Mouse (Mus musculus) liver, embryonic 16.5 days (tissue): Measurements from ENCODE around the gene Saa3. TPM values are rescaled to one million over a fixed set of nuclear protein-coding genes. Genes with fewer than 3 reads are reported as not detected.
"Not testable (repeated sequence)": the region's sequence is repeated elsewhere in the genome, so short reads cannot be mapped to it uniquely, and the experiment has no call there.

ENCODE experiments used
- ATAC-seq: fragments of 200-750 bp; cut with Nextera tagmentation; 2 replicates; pipeline ENCODE4 v1.8.0; 2017; ENCODE audit warnings: low read depth, mild to moderate bottlenecking, moderate number of reproducible peaks, moderate library complexity
- H3K27ac ChIP-seq: fragments of 300-500 bp; sonication (generic); 2 replicates; pipeline ENCODE4 v1.5.1; 2014; ENCODE audit warnings: mild to moderate bottlenecking, low read length
- H3K27me3 ChIP-seq: fragments of 300-500 bp; sonication (generic); 2 replicates; pipeline ENCODE4 v1.6.1; 2014; ENCODE audit warnings: low read depth, low read length, mixed read lengths; ENCODE audit not compliant: control insufficient read depth, insufficient read depth
- H3K36me3 ChIP-seq: fragments of 300-500 bp; sonication (generic); 2 replicates; pipeline ENCODE4 v1.6.1; 2014; ENCODE audit warnings: mild to moderate bottlenecking; ENCODE audit not compliant: control insufficient read depth, insufficient read depth
- H3K4me1 ChIP-seq: fragments of 300-500 bp; sonication (generic); 2 replicates; pipeline ENCODE4 v1.6.1; 2014; ENCODE audit warnings: low read depth, low read length, mixed read lengths; ENCODE audit not compliant: control insufficient read depth
- H3K4me2 ChIP-seq: fragments of 300-500 bp; sonication (generic); 2 replicates; pipeline ENCODE4 v1.6.1; 2014; ENCODE audit warnings: low read depth, low read length, mixed read lengths
- H3K4me3 ChIP-seq: fragments of 300-500 bp; sonication (generic); 2 replicates; pipeline ENCODE4 v1.5.1; 2014; ENCODE audit warnings: low read depth, mild to moderate bottlenecking, low read length
- H3K9ac ChIP-seq: fragments of 300-500 bp; sonication (generic); 2 replicates; pipeline ENCODE4 v1.6.1; 2014; ENCODE audit warnings: low read depth, low read length
- H3K9me3 ChIP-seq: fragments of 300-500 bp; sonication (generic); replicated peaks from 2 replicates; pipeline ENCODE4 v1.6.1; 2016; ENCODE audit warnings: low read length; ENCODE audit not compliant: control insufficient read depth
- WGBS: fragments of 180-500 bp; shearing (Covaris S2); extraction: QIAGEN DNeasy Blood & Tissue Kit; methylation state at CpG from one replicate; pipeline ENCODE4 v1.1.7; 2014; ENCODE audit not compliant: insufficient replicate concordance; 5-methylcytosine and 5-hydroxymethylcytosine counted together
- polyA plus RNA-seq: library from polyadenylated mRNA; unstranded; fragments of >200 nt; fragmentation: Nextera tagmentation; extraction: Ambion mirVana; gene quantifications from 2 replicates; pipeline ENCODE4 v1.2.1, GENCODE M21; 2015

Saa3 gene
- 18.5 and 29.5 TPM in 2 replicates for polyA plus RNA-seq

- H3K36me3 ChIP-seq: no peaks in the 10 kb centered on the region
- H3K9ac ChIP-seq: no peak within 1 kb of the TSS
- H3K9me3 ChIP-seq: no peaks in the 10 kb centered on the region
- no peak within 1 kb of the TSS for H3K4me3 ChIP-seq
- WGBS: 65% methylated on average over 5 of the region's 5 CpGs
- no peak within 1 kb of the TSS for H3K4me2 ChIP-seq
- no peak within 1 kb of the TSS for H3K27ac ChIP-seq
- no peaks in the 10 kb centered on the region for H3K27me3 ChIP-seq
- no peak for ATAC-seq
- H3K4me1 ChIP-seq: peaks cover 5% of the 10 kb centered on the region
Observed at GRCm38 (mm10) chr7:46715600-46715999, at the start of gene Saa3. Saa3 (minus strand) TSS chr7:46715700.

- ATAC-seq: no peak
- Histone ChIP-seq H3K4me3 (no peak overlapping the region), H3K9ac (no peak overlapping the region), H3K9me3 (no peaks in the 10 kb centered on the region), H3K27me3 (no peaks in the 10 kb centered on the region), H3K27ac (no peak overlapping the region), H3K4me1 (no peaks in the 10 kb centered on the region; the same call in 1 of the 2 replicates), H3K4me2 (no peak overlapping the region), H3K36me3 (peaks cover 18% of the 10 kb centered on the region)
- 83% methylated on average over 8 of the region's 8 CpGs for WGBS
Observed at GRCm38 (mm10) chr7:46764672-46765071, 49.2 kb upstream of the Saa3 start.

- H3K9ac ChIP-seq: no peak overlapping the region
- H3K9me3 ChIP-seq: no peaks in the 10 kb centered on the region
- H3K36me3 ChIP-seq: peaks cover 8% of the 10 kb centered on the region
- H3K4me1 ChIP-seq: no peaks in the 10 kb centered on the region; the same call in 1 of the 2 replicates
- ATAC-seq: no peak
- no peak overlapping the region for H3K4me2 ChIP-seq
- 67% methylated on average over 5 of the region's 5 CpGs for WGBS
- no peak overlapping the region for H3K27ac ChIP-seq
- no peaks in the 10 kb centered on the region for H3K27me3 ChIP-seq
- H3K4me3 ChIP-seq: no peak overlapping the region
Observed at GRCm38 (mm10) chr7:46762601-46763000, 47.1 kb upstream of the Saa3 start.

GRCm38 (mm10) chr7:46761049-46761795, 45.7 kb upstream of the Saa3 start:
- no peak for ATAC-seq
- Histone ChIP-seq H3K36me3 (peaks cover 8% of the 10 kb centered on the region), H3K27me3 (no peaks in the 10 kb centered on the region), H3K9me3 (no peaks in the 10 kb centered on the region), H3K27ac (no peak overlapping the region), H3K9ac (no peak overlapping the region), H3K4me2 (no peak overlapping the region), H3K4me1 (no peaks in the 10 kb centered on the region; the same call in 1 of the 2 replicates), H3K4me3 (no peak overlapping the region)
- WGBS: 60% methylated on average over 11 of the region's 11 CpGs

- Histone ChIP-seq H3K36me3 (no peaks in the 10 kb centered on the region), H3K9ac (no peak within 1 kb of the TSS), H3K9me3 (no peaks in the 10 kb centered on the region), H3K4me3 (no peak within 1 kb of the TSS), H3K4me1 (no peaks in the 10 kb centered on the region), H3K27ac (no peak within 1 kb of the TSS), H3K4me2 (no peak within 1 kb of the TSS), H3K27me3 (no peaks in the 10 kb centered on the region)
- no peak for ATAC-seq
- WGBS: 59% methylated on average over 3 of the region's 3 CpGs
Observed at GRCm38 (mm10) chr7:46751490-46751889, 36.0 kb upstream of the Saa3 start, which contains the start of gene Saa2. Saa2 (plus strand) TSS chr7:46751790.

GRCm38 (mm10) chr7:46748459-46748858, 33.0 kb upstream of the Saa3 start:
- Histone ChIP-seq H3K4me3 (no peak overlapping the region), H3K27ac (no peak overlapping the region), H3K4me2 (no peak overlapping the region), H3K4me1 (no peaks in the 10 kb centered on the region), H3K9me3 (no peaks in the 10 kb centered on the region), H3K9ac (no peak overlapping the region), H3K27me3 (no peaks in the 10 kb centered on the region), H3K36me3 (no peaks in the 10 kb centered on the region)
- no peak for ATAC-seq
- 64% methylated on average over 3 of the region's 3 CpGs for WGBS

GRCm38 (mm10) chr7:46746381-46746780, 30.9 kb upstream of the Saa3 start:
- ATAC-seq: no peak
- no peaks in the 10 kb centered on the region for H3K36me3 ChIP-seq
- no peak overlapping the region for H3K4me3 ChIP-seq
- H3K4me2 ChIP-seq: no peak overlapping the region
- H3K9me3 ChIP-seq: no peaks in the 10 kb centered on the region
- no peaks in the 10 kb centered on the region for H3K27me3 ChIP-seq
- WGBS: 68% methylated on average over 7 of the region's 7 CpGs
- H3K4me1 ChIP-seq: no peaks in the 10 kb centered on the region
- no peak overlapping the region for H3K9ac ChIP-seq
- H3K27ac ChIP-seq: no peak overlapping the region

GRCm38 (mm10) chr7:46745816-46746215, 30.3 kb upstream of the Saa3 start:
- no peak overlapping the region for H3K27ac ChIP-seq

GRCm38 (mm10) chr7:46742880-46743279, 27.4 kb upstream of the Saa3 start, which contains the start of gene Saa1:
Saa1 (minus strand) TSS chr7:46742980.
- not testable (repeated sequence) for H3K9ac ChIP-seq, H3K4me3 ChIP-seq, H3K4me2 ChIP-seq, ATAC-seq, H3K27me3 ChIP-seq, H3K27ac ChIP-seq, H3K4me1 ChIP-seq, H3K36me3 ChIP-seq, H3K9me3 ChIP-seq
- 61% methylated on average over 3 of the region's 3 CpGs for WGBS

More at GRCm38 (mm10) chr7:46745816-46746215, 30.3 kb upstream of the Saa3 start:
- Histone ChIP-seq H3K9me3 (no peaks in the 10 kb centered on the region), H3K4me2 (no peak overlapping the region), H3K27me3 (no peaks in the 10 kb centered on the region), H3K4me1 (no peaks in the 10 kb centered on the region), H3K36me3 (no peaks in the 10 kb centered on the region), H3K4me3 (no peak overlapping the region), H3K9ac (no peak overlapping the region)
- 51% methylated on average over 3 of the region's 3 CpGs for WGBS
- ATAC-seq: no peak
